Mouse (Mus musculus): ENCODE measurements around the gene Setdb1. TPM values are rescaled to one million over a fixed set of nuclear protein-coding genes. Genes with fewer than 3 reads are reported as not detected.
A peak's percentile ranks its signal among the peaks of the same experiment; 100 is the strongest.

Gene Setdb1
- polyA plus RNA-seq, 2 experiments = 13.4 to 14.1 TPM

DNA sequence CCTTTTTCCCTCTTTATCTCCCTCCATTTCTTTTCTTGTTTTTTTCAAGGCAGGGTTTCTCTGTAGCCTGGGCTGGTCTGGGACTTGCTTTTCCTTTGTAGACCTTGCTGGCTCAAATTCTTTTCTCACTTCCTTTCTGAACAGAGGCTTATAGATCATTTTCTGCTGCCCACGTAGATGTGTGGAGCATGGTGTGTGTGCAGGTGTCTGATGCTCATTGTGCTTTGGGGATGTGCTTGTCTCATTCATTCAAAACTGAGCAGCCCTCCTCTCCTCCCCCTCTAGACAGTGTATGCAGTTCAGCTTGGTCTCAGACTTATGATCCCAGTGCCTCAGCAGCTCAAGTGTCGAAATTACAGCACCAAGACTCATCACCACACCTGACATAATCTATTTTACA, 37.9 kb downstream of the Setdb1 start:
- Histone ChIP-seq H3K4me1 (replicated peaks; ENCODE audit: control insufficient read depth in 2 of 2, insufficient read depth in 2 of 2, low read length in 1 of 2) (peaks cover 21 to 32% of the 10 kb centered on the region in 2 experiments), H3K36me3 (replicated peaks; ENCODE audit: control insufficient read depth, insufficient read depth, low read depth) (peaks cover 47% of the 10 kb centered on the region), H3K4me3 (ENCODE audit: insufficient read depth in 1 of 2, low read depth in 2 of 2, low read length in 2 of 2) (peak overlapping the region in 1 of 2 experiments; percentile 14; a peak in 1 of 4 replicates), H3K27ac (no peak overlapping the region), H3K9ac (replicated peaks) (peak overlapping the region; percentile 27; the same call in 1 of the 2 replicates), H3K4me2 (ENCODE audit: low read depth) (peak overlapping the region; percentile 44), H3K27me3 (ENCODE audit: control insufficient read depth, insufficient read depth, low read length) (no peaks in the 10 kb centered on the region), H3K9me3 (ENCODE audit: control insufficient read depth, low read length) (no peaks in the 10 kb centered on the region)
- ATAC-seq (ENCODE audit: insufficient read depth) (no peak), DNase-seq (ENCODE audit: low read depth in 3 of 3, low spot score in 3 of 3) (no peak)
- no peak for TF ChIP-seq CTCF (IDR thresholded peaks at IDR 0.05; ENCODE audit: low read depth)
- no peak for TF ChIP-seq EP300 (IDR thresholded peaks at IDR 0.05; ENCODE audit: low read depth)
- WGBS (ENCODE audit: insufficient replicate concordance) = 44% methylated on average over 2 of the region's 2 CpGs

DNA sequence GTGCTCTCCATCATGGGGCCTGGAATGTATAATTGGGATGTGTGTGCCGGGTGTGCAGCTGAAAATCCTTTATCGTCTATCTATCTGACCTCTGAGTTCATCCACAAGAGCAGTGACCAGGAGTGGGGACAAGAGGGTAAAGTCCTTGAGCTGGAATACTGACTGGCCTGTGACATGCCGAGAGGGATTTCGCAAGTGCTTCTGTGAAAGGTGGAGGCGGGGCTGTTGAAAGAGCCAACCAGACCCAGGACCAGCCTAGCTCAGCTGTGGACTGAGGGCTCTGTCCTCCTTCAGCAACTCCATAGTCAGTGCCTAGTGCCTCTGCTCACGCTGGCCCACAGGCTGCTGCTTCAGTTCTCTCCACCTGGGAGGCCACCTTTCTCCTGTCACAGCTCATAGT, 38.5 kb downstream of the Setdb1 start:
- H3K9ac ChIP-seq (replicated peaks) = no peak overlapping the region
- peaks cover 26 to 38% of the 10 kb centered on the region in 2 experiments for H3K4me1 ChIP-seq (replicated peaks; ENCODE audit: control insufficient read depth in 2 of 2, insufficient read depth in 2 of 2, low read length in 1 of 2)
- ATAC-seq (ENCODE audit: insufficient read depth) (no peak), DNase-seq (ENCODE audit: low read depth in 3 of 3, low spot score in 3 of 3) (peak in 1 of 3 experiments; percentile 42)
- H3K9me3 ChIP-seq (ENCODE audit: control insufficient read depth, low read length) = no peaks in the 10 kb centered on the region
- WGBS (ENCODE audit: insufficient replicate concordance) = 61% methylated on average over 6 of the region's 6 CpGs
- H3K4me2 ChIP-seq (ENCODE audit: low read depth) = peak overlapping the region; percentile 44
- no peak for TF ChIP-seq CTCF (IDR thresholded peaks at IDR 0.05; ENCODE audit: low read depth)
- TF ChIP-seq EP300 (IDR thresholded peaks at IDR 0.05; ENCODE audit: low read depth) = no peak
- H3K27me3 ChIP-seq (ENCODE audit: control insufficient read depth, insufficient read depth, low read length) = no peaks in the 10 kb centered on the region
- H3K36me3 ChIP-seq (replicated peaks; ENCODE audit: control insufficient read depth, insufficient read depth, low read depth) = peaks cover 42% of the 10 kb centered on the region
- peak overlapping the region in 1 of 2 experiments; percentile 7; a peak in 1 of 4 replicates for H3K4me3 ChIP-seq (ENCODE audit: insufficient read depth in 1 of 2, low read depth in 2 of 2, low read length in 2 of 2)
- H3K27ac ChIP-seq = no peak overlapping the region

DNA sequence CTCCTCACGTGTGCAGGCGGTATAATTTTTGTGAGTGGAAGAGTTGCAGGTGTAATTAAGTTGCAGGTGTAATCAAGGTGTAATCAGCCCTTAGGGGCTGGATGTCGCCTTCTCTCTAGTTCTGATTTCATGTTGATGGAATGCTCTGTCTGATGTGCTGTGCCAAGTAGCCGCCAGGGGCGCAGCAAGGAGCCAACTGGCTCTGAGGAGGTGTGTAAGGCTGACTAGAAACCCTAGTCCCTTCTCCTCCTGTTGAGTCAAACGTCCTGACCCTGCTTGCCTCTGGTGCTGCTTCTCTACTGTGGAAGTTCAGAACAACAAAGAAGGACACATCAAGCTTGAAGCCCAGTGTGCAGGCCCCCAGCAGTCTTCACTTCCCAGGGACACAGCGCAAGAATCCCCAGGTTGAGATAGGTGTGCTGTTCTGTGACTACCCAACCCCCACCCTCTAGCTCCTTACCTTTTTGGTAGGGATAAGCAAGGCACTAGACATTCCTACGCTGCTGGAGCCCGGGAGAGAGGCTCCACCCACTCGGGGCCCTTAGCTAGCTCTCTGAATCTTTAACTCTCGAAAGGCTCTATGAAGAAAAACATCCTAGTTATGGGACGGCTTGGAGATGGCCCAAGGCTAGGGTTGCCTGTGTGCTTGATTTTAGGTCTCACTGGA, 39.5 kb downstream of the Setdb1 start:
- no peak for ATAC-seq (ENCODE audit: insufficient read depth)

DNA sequence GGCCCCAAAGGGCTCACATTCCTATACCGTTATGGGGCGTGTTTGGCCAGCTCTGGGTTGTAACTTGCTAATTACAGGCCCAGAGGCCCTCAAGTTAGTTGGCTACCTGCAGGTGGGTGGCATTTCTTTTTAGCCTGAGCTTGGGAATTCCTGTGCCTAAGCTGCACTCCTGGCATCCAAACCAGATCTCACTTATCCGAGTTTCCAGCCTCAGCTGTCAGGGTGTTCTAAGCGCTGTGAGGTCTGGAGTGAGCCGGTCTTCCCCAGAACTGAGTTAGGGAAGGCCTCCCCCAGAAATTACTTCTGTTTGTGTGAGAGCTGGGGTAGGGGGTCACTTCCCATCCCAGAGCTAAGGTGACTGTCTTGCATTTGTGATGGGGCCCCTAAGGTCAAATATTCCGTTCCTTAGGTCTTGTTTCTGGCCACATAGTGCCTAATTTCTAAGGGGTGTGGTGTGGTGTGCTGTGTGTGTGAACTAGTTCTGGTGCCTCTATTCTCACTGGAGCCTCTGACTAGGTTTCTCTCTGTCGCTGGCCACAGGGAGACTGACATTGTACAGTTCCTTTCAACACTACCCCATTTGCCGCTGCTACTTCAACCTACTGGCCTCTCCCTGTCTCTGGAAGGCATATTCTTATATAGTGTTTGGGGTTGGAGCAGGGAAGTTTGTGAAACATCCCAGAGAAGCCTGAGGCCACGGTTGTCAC, 41.0 kb downstream of the Setdb1 start:
- Histone ChIP-seq H3K4me3 (ENCODE audit: insufficient read depth in 1 of 2, low read depth in 2 of 2, low read length in 2 of 2) (peak overlapping the region; percentile 80 to 93), H3K36me3 (replicated peaks; ENCODE audit: control insufficient read depth, insufficient read depth, low read depth) (peaks cover 17% of the 10 kb centered on the region), H3K9ac (replicated peaks) (peak overlapping the region; percentile 97), H3K27me3 (ENCODE audit: control insufficient read depth, insufficient read depth, low read length) (no peaks in the 10 kb centered on the region), H3K27ac (peak overlapping the region; percentile 75), H3K9me3 (ENCODE audit: control insufficient read depth, low read length) (no peaks in the 10 kb centered on the region), H3K4me2 (ENCODE audit: low read depth) (peak overlapping the region; percentile 99), H3K4me1 (replicated peaks; ENCODE audit: control insufficient read depth in 2 of 2, insufficient read depth in 2 of 2, low read length in 1 of 2) (peaks cover 45 to 62% of the 10 kb centered on the region in 2 experiments)
- DNase-seq (ENCODE audit: low read depth in 3 of 3, low spot score in 3 of 3) (no peak), ATAC-seq (ENCODE audit: insufficient read depth) (no peak; the same call in 1 of the 2 replicates)
- TF ChIP-seq CTCF (IDR thresholded peaks at IDR 0.05; ENCODE audit: low read depth) (no peak), EP300 (IDR thresholded peaks at IDR 0.05; ENCODE audit: low read depth) (no peak)
- 5% methylated on average over 9 of the region's 9 CpGs for WGBS (ENCODE audit: insufficient replicate concordance)

More for the DNA sequence above, 39.5 kb downstream of the Setdb1 start:
- Histone ChIP-seq H3K4me3 (ENCODE audit: insufficient read depth in 1 of 2, low read depth in 2 of 2, low read length in 2 of 2) (no peak overlapping the region), H3K9me3 (ENCODE audit: control insufficient read depth, low read length) (no peaks in the 10 kb centered on the region), H3K27ac (peak overlapping the region; percentile 1; the same call in 1 of the 2 replicates), H3K4me2 (ENCODE audit: low read depth) (peak overlapping the region; percentile 99), H3K36me3 (replicated peaks; ENCODE audit: control insufficient read depth, insufficient read depth, low read depth) (peaks cover 32% of the 10 kb centered on the region), H3K4me1 (replicated peaks; ENCODE audit: control insufficient read depth in 2 of 2, insufficient read depth in 2 of 2, low read length in 1 of 2) (peaks cover 34 to 47% of the 10 kb centered on the region in 2 experiments), H3K27me3 (ENCODE audit: control insufficient read depth, insufficient read depth, low read length) (no peaks in the 10 kb centered on the region), H3K9ac (replicated peaks) (no peak overlapping the region; the same call in 1 of the 2 replicates)
- TF ChIP-seq CTCF (IDR thresholded peaks at IDR 0.05; ENCODE audit: low read depth) (peak; percentile 92), EP300 (IDR thresholded peaks at IDR 0.05; ENCODE audit: low read depth) (no peak)
- WGBS (ENCODE audit: insufficient replicate concordance) = 30% methylated on average over 12 of the region's 12 CpGs
- DNase-seq (ENCODE audit: low read depth in 3 of 3, low spot score in 3 of 3) = peak in 1 of 3 experiments; percentile 42

All from liver, embryonic 14.5 days (tissue).